Mouse (Mus musculus): Measurements from ENCODE around the gene Dpp4.

Gene Dpp4

DNA sequence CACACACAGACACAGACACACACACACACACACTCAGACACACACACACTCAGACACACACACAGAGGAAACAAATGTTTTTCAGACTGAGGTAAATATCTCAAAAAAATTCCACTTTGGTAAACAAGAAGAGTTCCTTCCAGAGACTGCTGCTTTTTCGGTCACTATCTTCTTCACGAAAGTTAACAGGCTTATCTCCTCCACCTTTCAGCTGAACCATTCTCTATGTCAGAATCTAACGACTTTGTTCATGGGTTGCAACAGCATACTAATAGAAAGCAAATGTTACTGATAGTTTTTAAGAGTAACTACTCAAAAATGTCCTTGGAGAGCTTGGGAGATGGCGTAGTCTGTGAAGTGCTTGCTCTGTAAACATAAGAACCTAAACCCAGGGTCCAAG lies 124.5 kb downstream of the Dpp4 start:
- no peak for DNase-seq (ENCODE audit: low read depth)

DNA sequence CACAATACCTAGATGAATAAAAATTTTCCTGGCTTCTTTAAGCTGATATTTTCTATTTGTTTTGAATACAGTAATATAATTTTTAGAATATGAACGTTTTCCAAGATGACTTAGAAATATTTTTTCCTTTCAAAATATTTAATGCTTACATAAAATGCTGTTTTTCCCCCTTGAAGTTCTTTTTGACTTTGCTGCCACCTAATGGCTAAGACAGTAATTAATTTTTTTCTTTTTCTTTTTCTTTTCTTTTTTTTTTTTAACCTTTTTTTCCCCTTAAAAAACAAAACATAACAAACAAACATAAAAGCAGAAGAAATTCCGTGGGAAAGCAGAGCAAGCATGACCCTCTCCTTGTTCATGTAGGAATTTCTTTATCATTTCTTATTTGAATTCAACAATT lies 126.2 kb downstream of the Dpp4 start:
- no peak for DNase-seq (ENCODE audit: low read depth)

DNA sequence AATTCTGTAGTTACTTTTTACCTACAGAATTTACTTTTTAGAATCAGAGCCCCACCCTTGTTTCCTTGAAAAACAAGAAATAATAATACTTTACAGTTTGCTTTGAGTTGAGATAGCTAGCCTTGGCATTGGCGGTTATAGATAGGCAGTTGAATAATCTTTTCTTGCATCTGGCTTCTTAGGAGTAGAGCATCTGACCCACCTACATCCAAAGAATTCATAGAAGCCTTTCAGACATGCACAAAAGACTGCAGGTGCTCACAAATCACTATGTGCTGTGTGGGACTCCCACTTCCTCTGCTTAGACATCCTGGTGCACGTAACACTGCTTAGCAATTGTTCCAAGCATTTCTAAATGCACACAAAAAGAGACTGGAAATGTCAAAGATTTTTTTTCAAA lies 127.0 kb downstream of the Dpp4 start:
- no peak for DNase-seq (ENCODE audit: low read depth)

Data from fibroblast of lung, adult 2 months (primary cell).